Mouse (Mus musculus) spleen, adult 2 months (tissue): ENCODE data around the gene Os9. TPM values are rescaled to one million over a fixed set of nuclear protein-coding genes. Genes with fewer than 3 reads are reported as not detected.

Source experiments
- DNase-seq, 2 experiments: peaks; one replicate each; pipeline versions ENCODE4 v3.0.0 to v3.0.0-alpha.2; 2012 to 2021; ENCODE audit warnings: low spot score in 2 of 2, low read depth in 1 of 2
- H3K27ac ChIP-seq: fragments of 200-500 bp; 2 replicates; pipeline ENCODE4 v1.5.1; 2012; ENCODE audit warnings: low read length, inconsistent platforms; ENCODE audit not compliant: insufficient read depth
- H3K27me3 ChIP-seq: fragments of 200-500 bp; 2 replicates; pipeline ENCODE4 v1.6.1; 2012; ENCODE audit warnings: mild to moderate bottlenecking, moderate library complexity, low read length, inconsistent platforms; ENCODE audit not compliant: control insufficient read depth, insufficient read depth
- H3K36me3 ChIP-seq: fragments of 200-500 bp; 2 replicates; pipeline ENCODE4 v1.6.1; 2012; ENCODE audit warnings: mild to moderate bottlenecking, low read length, inconsistent platforms; ENCODE audit not compliant: control insufficient read depth, insufficient read depth
- H3K4me1 ChIP-seq: fragments of 200-500 bp; 2 replicates; pipeline ENCODE4 v1.6.1; 2011; ENCODE audit warnings: inconsistent platforms; ENCODE audit not compliant: control insufficient read depth, insufficient read depth, insufficient read length
- H3K4me3 ChIP-seq: fragments of 200-500 bp; 2 replicates; pipeline ENCODE4 v1.5.1; 2011; ENCODE audit warnings: mild to moderate bottlenecking, inconsistent platforms; ENCODE audit not compliant: insufficient read depth, insufficient read length; ENCODE audit errors: extremely low read depth
- CTCF ChIP-seq: fragments of 200-500 bp; IDR thresholded peaks from 2 replicates; pipeline ENCODE4 v1.5.1; 2011; ENCODE audit warnings: mild to moderate bottlenecking, inconsistent platforms; ENCODE audit not compliant: insufficient read depth, insufficient read length, insufficient replicate concordance; ENCODE audit errors: extremely low read depth
- POLR2A ChIP-seq: fragments of 200-500 bp; IDR thresholded peaks from 2 replicates; pipeline ENCODE4 v1.6.1; 2011; ENCODE audit warnings: low read depth, low read length, inconsistent platforms
- WGBS: fragments of 180-500 bp; shearing (Covaris S2); methylation state at CpG from one replicate; pipeline ENCODE4 v1.1.7; 2018; 5-methylcytosine and 5-hydroxymethylcytosine counted together
- polyA plus RNA-seq: library from polyadenylated mRNA; depleted of rRNA; stranded (reverse); fragments of >200 nt; gene quantifications from 2 replicates; pipeline ENCODE4 v1.2.3, GENCODE M21; 2012

Os9 gene
- polyA plus RNA-seq, 1 experiment: 48.7 TPM

DNA sequence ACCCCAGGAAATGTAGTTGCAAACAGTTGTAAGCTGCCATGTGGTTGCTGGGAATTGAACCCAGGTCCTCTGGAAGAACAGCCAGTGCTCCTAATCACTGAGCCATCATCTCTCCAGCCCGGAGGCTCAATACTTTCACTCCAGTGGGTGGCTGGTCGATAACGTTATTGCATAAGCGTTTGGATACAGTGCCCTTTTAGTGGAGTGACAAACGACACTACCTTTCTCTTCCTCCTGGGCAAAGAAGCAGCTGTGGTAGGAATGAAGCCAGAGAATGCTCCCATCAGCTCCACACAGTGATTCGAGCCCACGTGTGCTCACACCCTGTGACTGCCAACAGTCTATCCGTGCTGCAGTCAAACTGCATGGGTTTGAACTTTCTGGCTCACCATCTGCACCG lies 49.7 kb downstream of the Os9 start:
- TF ChIP-seq CTCF: no peak
- no peak for TF ChIP-seq POLR2A
- 76% methylated on average over 9 of the region's 9 CpGs for WGBS
- H3K4me1 ChIP-seq: peaks cover 4% of the 10 kb centered on the region; the same call in 1 of the 2 replicates
- H3K27me3 ChIP-seq: no peaks in the 10 kb centered on the region
- no peak for DNase-seq
- H3K27ac ChIP-seq: no peak overlapping the region
- peaks cover 3% of the 10 kb centered on the region; the same call in 1 of the 2 replicates for H3K36me3 ChIP-seq
- H3K4me3 ChIP-seq: no peak overlapping the region

GRCm38 (mm10) chr10:127070190-127071121 lies 50.5 kb downstream of the Os9 start, which contains the start of gene Tspan31:
Gene Tspan31, minus strand, starts transcription at chr10:127070264.
- TF ChIP-seq CTCF (no peak), POLR2A (no peak)
- no peaks in the 10 kb centered on the region for H3K27me3 ChIP-seq
- WGBS: 1% methylated on average over 36 of the region's 36 CpGs
- peaks cover 4% of the 10 kb centered on the region; the same call in 1 of the 2 replicates for H3K4me1 ChIP-seq
- no peak within 1 kb of the TSS; the same call in 1 of the 2 replicates for H3K27ac ChIP-seq
- DNase-seq: peak; percentile 59 to 62
- H3K36me3 ChIP-seq: peaks cover 8% of the 10 kb centered on the region
- H3K4me3 ChIP-seq: peak within 1 kb of the TSS; percentile 63

DNA sequence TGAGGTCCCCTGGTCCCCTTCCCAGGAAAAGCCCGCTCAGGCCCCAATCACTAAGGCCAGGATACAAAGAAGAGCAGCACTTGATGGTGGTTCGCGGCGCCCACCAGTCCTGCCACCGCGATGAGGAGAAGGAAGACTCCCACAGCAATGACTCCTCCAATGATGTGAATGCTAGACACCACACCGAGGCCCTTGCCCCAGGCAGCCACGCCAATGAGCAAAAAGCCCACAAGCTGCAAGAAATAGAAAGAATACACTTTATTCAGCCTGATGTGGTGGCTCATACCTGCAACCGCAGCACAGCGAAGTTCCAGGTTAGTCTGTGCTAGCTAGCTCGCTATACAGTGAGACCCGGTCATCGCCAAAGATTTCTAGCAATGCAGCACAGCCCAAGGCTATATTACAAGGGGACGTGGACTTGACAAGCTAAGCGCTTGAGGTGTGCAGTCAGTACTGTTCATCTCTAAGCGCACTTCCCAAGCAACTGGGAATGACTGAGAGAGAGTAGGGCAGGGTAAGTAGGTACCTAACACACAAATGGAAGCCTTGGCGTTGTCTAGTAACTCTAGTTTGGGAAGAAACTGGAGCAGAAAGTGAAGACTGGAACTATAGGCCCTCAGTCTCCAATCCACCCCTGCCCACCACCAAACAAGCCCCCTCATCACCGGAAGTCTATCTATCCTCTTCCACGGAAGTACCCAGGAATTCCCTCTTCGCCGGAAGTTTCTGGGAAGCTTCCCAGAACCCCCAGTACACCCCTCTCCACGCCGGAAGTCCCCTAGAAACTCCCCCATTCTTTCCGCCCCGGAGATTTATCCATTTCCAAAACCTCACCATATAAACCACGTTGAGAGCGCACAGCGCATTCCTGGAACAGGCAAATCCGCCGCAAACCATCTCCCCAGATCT lies 51.4 kb downstream of the Os9 start:
- Histone ChIP-seq H3K27ac (no peak overlapping the region; the same call in 1 of the 2 replicates), H3K4me3 (peak overlapping the region; percentile 60), H3K36me3 (peaks cover 8% of the 10 kb centered on the region), H3K27me3 (no peaks in the 10 kb centered on the region), H3K4me1 (peaks cover 4% of the 10 kb centered on the region; the same call in 1 of the 2 replicates)
- no peak for DNase-seq
- WGBS: 12% methylated on average over 30 of the region's 30 CpGs
- no peak for TF ChIP-seq POLR2A
- TF ChIP-seq CTCF: no peak

DNA sequence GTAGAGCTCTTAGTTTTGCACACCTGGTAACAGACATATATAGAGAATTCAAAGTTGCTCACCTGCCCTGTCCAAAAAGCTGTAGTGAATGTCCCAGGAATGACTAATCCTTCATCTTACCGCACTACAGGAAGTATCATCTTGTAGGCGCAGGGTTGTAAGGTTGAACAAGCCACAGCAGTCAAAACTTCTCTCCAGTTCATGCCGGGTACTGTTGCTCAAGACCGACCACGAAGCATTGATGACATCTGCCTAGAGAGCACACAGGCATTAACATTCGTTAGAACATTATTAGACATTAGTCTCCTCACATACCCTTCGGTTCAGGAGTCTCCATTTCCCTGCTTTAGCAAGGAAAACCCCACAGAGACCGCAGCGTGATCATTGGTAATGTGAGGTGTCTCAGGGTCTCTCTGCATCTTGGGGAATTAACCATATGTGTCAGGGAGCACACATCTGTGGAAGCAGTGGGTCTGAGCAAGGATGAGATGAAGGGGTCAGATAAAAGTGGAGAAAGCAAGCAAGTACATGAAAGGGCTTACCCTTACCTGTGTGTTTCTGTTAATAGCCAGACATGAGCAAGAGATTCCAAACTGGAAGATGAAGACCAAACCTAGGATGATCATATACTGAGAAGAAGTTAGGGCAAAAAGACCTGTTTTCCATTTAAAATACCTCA lies 52.4 kb downstream of the Os9 start:
- H3K36me3 ChIP-seq: peaks cover 8% of the 10 kb centered on the region
- H3K27ac ChIP-seq: no peak overlapping the region
- peaks cover 8% of the 10 kb centered on the region; the same call in 1 of the 2 replicates for H3K4me1 ChIP-seq
- no peak overlapping the region for H3K4me3 ChIP-seq
- 62% methylated on average over 9 of the region's 9 CpGs for WGBS
- TF ChIP-seq CTCF (no peak), POLR2A (no peak)
- no peak for DNase-seq
- H3K27me3 ChIP-seq: no peaks in the 10 kb centered on the region

DNA sequence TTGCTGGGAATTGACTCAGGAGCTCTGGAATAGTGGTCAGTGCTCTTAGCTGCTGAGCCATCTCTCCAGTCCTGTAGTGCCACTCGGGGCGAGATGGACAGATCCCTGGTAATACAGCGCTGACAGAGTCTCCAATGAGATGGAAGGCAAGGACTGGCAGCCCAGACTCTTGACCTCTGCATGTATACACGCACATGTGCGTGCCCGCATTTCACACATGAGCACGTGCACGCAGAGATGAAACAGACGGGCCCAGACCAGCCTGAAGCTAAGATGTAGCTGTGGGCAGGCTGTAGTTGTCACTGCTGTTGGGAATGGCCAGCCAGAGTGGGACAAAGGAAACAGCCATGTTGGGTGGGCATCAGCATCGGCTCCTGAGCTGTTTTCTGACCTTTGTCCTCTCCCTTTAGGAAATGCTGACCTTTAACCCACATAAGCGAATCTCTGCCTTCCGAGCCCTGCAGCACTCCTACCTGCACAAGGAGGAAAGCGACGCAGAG lies 54.4 kb downstream of the Os9 start:
- Histone ChIP-seq H3K36me3 (peaks cover 8% of the 10 kb centered on the region), H3K4me1 (peaks cover 8% of the 10 kb centered on the region; the same call in 1 of the 2 replicates), H3K27ac (no peak overlapping the region), H3K27me3 (no peaks in the 10 kb centered on the region), H3K4me3 (no peak overlapping the region)
- WGBS: 95% methylated on average over 14 of the region's 14 CpGs
- no peak for TF ChIP-seq POLR2A
- TF ChIP-seq CTCF: no peak
- no peak for DNase-seq

DNA sequence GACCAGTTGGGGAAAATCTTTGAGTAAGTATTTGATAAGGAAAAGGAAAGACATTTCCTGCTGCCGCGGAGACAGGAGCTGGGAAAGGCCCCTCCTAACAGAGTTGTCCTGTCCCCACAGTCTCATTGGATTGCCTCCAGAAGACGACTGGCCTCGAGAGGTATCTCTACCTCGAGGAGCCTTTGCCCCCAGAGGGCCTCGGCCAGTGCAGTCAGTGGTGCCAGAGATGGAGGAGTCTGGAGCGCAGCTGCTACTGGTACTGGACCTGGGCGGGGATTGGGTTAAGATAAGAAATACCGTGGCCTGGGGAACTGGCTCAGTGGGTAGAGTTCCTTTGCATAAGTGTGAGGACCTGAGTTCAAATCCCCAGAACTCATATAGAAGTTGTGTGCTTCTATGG lies 55.0 kb downstream of the Os9 start:
- H3K36me3 ChIP-seq: peaks cover 8% of the 10 kb centered on the region
- no peak overlapping the region for H3K27ac ChIP-seq
- TF ChIP-seq CTCF (no peak), POLR2A (no peak)
- H3K4me3 ChIP-seq: no peak overlapping the region
- no peaks in the 10 kb centered on the region for H3K27me3 ChIP-seq
- WGBS: 85% methylated on average over 9 of the region's 9 CpGs
- peaks cover 8% of the 10 kb centered on the region; the same call in 1 of the 2 replicates for H3K4me1 ChIP-seq
- DNase-seq: no peak
